Mouse (Mus musculus) lung, embryonic 16.5 days (tissue): ENCODE results near the gene Cd55b. TPM values are rescaled to one million over a fixed set of nuclear protein-coding genes. Genes with fewer than 3 reads are reported as not detected.
"Not testable (repeated sequence)": the region's sequence is repeated elsewhere in the genome, so short reads cannot be mapped to it uniquely, and the experiment has no call there.

Source experiments
- ATAC-seq: fragments of 200-750 bp; cut with Nextera tagmentation; 2 replicates; pipeline ENCODE4 v1.8.0; 2017; ENCODE audit warnings: low read depth, mild to moderate bottlenecking, moderate library complexity
- H3K27ac ChIP-seq: fragments of 300-500 bp; sonication (generic); 2 replicates; pipeline ENCODE4 v1.5.1; 2014; ENCODE audit warnings: mild to moderate bottlenecking, control low read depth, low read length
- H3K27me3 ChIP-seq: fragments of 300-500 bp; sonication (generic); 2 replicates; pipeline ENCODE4 v1.6.1; 2014; ENCODE audit warnings: low read depth, low read length, mixed read lengths; ENCODE audit not compliant: control insufficient read depth, insufficient read depth
- H3K36me3 ChIP-seq: fragments of 300-500 bp; sonication (generic); 2 replicates; pipeline ENCODE4 v1.6.1; 2014; ENCODE audit warnings: low read length; ENCODE audit not compliant: control insufficient read depth, insufficient read depth
- H3K4me1 ChIP-seq: fragments of 300-500 bp; sonication (generic); replicated peaks from 2 replicates; pipeline ENCODE4 v1.6.1; 2014; ENCODE audit warnings: low read length, mixed read lengths; ENCODE audit not compliant: control insufficient read depth, insufficient read depth
- H3K4me2 ChIP-seq: fragments of 300-500 bp; sonication (generic); 2 replicates; pipeline ENCODE4 v1.6.1; 2014; ENCODE audit warnings: low read depth, low read length, control low read depth
- H3K4me3 ChIP-seq: fragments of 300-500 bp; sonication (generic); 2 replicates; pipeline ENCODE4 v1.5.1; 2014; ENCODE audit warnings: mild to moderate bottlenecking, low read length, control low read depth
- H3K9ac ChIP-seq: fragments of 300-500 bp; sonication (generic); 2 replicates; pipeline ENCODE4 v1.6.1; 2014; ENCODE audit warnings: low read length, control low read depth
- H3K9me3 ChIP-seq: fragments of 300-500 bp; sonication (generic); 2 replicates; pipeline ENCODE4 v1.6.1; 2016; ENCODE audit warnings: low read length; ENCODE audit not compliant: control insufficient read depth
- WGBS: fragments of 180-500 bp; shearing (Covaris S2); extraction: QIAGEN DNeasy Blood & Tissue Kit; methylation state at CpG from one replicate; pipeline ENCODE4 v1.1.7; 2014; 5-methylcytosine and 5-hydroxymethylcytosine counted together
- polyA plus RNA-seq: library from polyadenylated mRNA; unstranded; fragments of >200 nt; fragmentation: Nextera tagmentation; extraction: Ambion mirVana; gene quantifications from 2 replicates; pipeline ENCODE4 v1.2.1, GENCODE M21; 2015

Cd55b gene
- polyA plus RNA-seq = 0.97 and 1.8 TPM in 2 replicates

- Histone ChIP-seq H3K27me3 (no peaks in the 10 kb centered on the region), H3K4me2 (peak within 1 kb of the TSS; percentile 4; the same call in 1 of the 2 replicates), H3K9ac (no peak within 1 kb of the TSS), H3K36me3 (no peaks in the 10 kb centered on the region), H3K4me3 (no peak within 1 kb of the TSS), H3K4me1 (0 out of 2 replicates have a peak, but pooled peaks cover 5% of the 10 kb centered on the region), H3K9me3 (no peaks in the 10 kb centered on the region), H3K27ac (no peak within 1 kb of the TSS)
- 41% methylated on average over 18 of the region's 18 CpGs for WGBS
- peak; percentile 52 for ATAC-seq
These were observed at the start of gene Cd55b for GRCm38 (mm10) chr1:130422664-130423111. Cd55b (minus strand) TSS chr1:130423009.

DNA sequence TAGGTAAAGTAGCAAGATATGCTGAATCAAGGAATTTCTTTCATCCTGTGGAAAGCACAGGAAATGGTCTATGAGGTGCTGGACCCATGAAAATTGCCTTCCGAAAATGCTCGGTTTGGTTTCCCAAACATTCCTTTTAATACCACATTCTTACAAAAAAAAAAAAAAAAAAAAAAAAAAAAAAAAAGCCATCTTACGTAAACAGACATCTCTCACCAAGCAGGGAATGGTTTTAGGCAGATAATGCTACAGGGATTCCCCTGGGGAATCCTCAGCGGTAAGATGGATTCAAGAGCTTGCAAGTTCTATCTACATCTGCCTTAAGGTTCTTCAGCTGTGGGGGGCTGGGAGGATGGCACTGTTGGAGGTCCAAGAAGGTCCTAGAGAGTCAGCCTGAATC, 47.3 kb upstream of the Cd55b start:
- Histone ChIP-seq H3K4me2 (no peak overlapping the region), H3K36me3 (no peaks in the 10 kb centered on the region), H3K4me3 (no peak overlapping the region), H3K27ac (no peak overlapping the region), H3K9ac (no peak overlapping the region), H3K27me3 (no peaks in the 10 kb centered on the region), H3K4me1 (peaks cover 3% of the 10 kb centered on the region; the same call in 1 of the 2 replicates), H3K9me3 (no peaks in the 10 kb centered on the region)
- ATAC-seq = no peak
- WGBS = 62% methylated on average over 4 of the region's 4 CpGs

GRCm38 (mm10) chr1:130467453-130467852, 44.6 kb upstream of the Cd55b start:
- H3K4me2 ChIP-seq = no peak overlapping the region
- no peak overlapping the region for H3K9ac ChIP-seq
- peaks cover 3% of the 10 kb centered on the region; the same call in 1 of the 2 replicates for H3K4me1 ChIP-seq
- H3K27ac ChIP-seq = no peak overlapping the region
- H3K9me3 ChIP-seq = no peaks in the 10 kb centered on the region
- no peaks in the 10 kb centered on the region for H3K36me3 ChIP-seq
- 16% methylated on average over 2 of the region's 2 CpGs for WGBS
- H3K4me3 ChIP-seq = no peak overlapping the region
- H3K27me3 ChIP-seq = no peaks in the 10 kb centered on the region
- peak; percentile 81 for ATAC-seq

GRCm38 (mm10) chr1:130464173-130464572, 41.4 kb upstream of the Cd55b start:
- H3K9me3 ChIP-seq = no peaks in the 10 kb centered on the region
- H3K9ac ChIP-seq = no peak overlapping the region
- H3K27me3 ChIP-seq = no peaks in the 10 kb centered on the region
- no peak overlapping the region for H3K4me2 ChIP-seq
- H3K4me1 ChIP-seq = peaks cover 3% of the 10 kb centered on the region; the same call in 1 of the 2 replicates
- no peaks in the 10 kb centered on the region for H3K36me3 ChIP-seq
- no peak overlapping the region for H3K27ac ChIP-seq
- ATAC-seq = no peak
- no peak overlapping the region for H3K4me3 ChIP-seq

- H3K36me3 ChIP-seq = no peaks in the 10 kb centered on the region
- WGBS = under 1% methylated on average over 4 of the region's 4 CpGs
- H3K9ac ChIP-seq = peak overlapping the region; percentile 76
- H3K4me3 ChIP-seq = peak overlapping the region; percentile 75
- peak overlapping the region; percentile 82 for H3K27ac ChIP-seq
- no peaks in the 10 kb centered on the region for H3K9me3 ChIP-seq
- peak; percentile 67 for ATAC-seq
- H3K4me2 ChIP-seq = peak overlapping the region; percentile 86
- H3K27me3 ChIP-seq = no peaks in the 10 kb centered on the region
- H3K4me1 ChIP-seq = peaks cover 3% of the 10 kb centered on the region; the same call in 1 of the 2 replicates
These were observed 40.1 kb upstream of the Cd55b start for GRCm38 (mm10) chr1:130462867-130463266.

- peak within 1 kb of the TSS; percentile 82 for H3K27ac ChIP-seq
- no peaks in the 10 kb centered on the region for H3K27me3 ChIP-seq
- WGBS = under 1% methylated on average over 44 of the region's 45 CpGs
- no peaks in the 10 kb centered on the region for H3K36me3 ChIP-seq
- H3K4me3 ChIP-seq = peak within 1 kb of the TSS; percentile 75
- ATAC-seq = peak; percentile 92
- H3K4me2 ChIP-seq = peak within 1 kb of the TSS; percentile 86
- H3K9me3 ChIP-seq = no peaks in the 10 kb centered on the region
- H3K4me1 ChIP-seq = peaks cover 3% of the 10 kb centered on the region; the same call in 1 of the 2 replicates
- H3K9ac ChIP-seq = peak within 1 kb of the TSS; percentile 76
These were observed 39.5 kb upstream of the Cd55b start, which contains the start of gene Cd55 for GRCm38 (mm10) chr1:130462084-130462861. Cd55 (minus strand) TSS chr1:130462744.

DNA sequence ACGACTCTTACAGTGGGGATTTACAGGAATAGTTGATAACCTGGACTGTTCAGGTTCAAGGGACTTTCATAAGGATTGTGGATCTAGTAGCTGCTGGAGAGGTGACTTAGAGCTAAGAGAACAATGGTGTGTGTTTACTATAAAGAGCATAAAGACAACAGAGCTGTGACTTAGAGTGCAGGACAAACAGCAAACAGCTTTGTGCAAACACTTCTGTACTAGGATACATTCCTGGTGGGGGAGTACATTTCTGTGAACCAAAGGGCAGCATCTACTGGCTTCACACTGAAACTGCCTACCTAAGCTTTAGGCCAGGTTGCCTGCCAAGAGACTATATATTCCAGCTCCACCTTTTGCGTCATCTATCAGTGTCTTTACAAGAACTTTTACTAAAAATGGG, 32.3 kb upstream of the Cd55b start:
- no peak overlapping the region for H3K4me2 ChIP-seq
- H3K9me3 ChIP-seq = no peaks in the 10 kb centered on the region
- H3K4me3 ChIP-seq = no peak overlapping the region
- no peak overlapping the region for H3K9ac ChIP-seq
- H3K27ac ChIP-seq = no peak overlapping the region
- ATAC-seq = peak; percentile 38; the same call in 1 of the 2 replicates
- WGBS = 74% methylated on average over 2 of the region's 2 CpGs
- H3K4me1 ChIP-seq = no peaks in the 10 kb centered on the region
- no peaks in the 10 kb centered on the region for H3K27me3 ChIP-seq
- H3K36me3 ChIP-seq = no peaks in the 10 kb centered on the region

DNA sequence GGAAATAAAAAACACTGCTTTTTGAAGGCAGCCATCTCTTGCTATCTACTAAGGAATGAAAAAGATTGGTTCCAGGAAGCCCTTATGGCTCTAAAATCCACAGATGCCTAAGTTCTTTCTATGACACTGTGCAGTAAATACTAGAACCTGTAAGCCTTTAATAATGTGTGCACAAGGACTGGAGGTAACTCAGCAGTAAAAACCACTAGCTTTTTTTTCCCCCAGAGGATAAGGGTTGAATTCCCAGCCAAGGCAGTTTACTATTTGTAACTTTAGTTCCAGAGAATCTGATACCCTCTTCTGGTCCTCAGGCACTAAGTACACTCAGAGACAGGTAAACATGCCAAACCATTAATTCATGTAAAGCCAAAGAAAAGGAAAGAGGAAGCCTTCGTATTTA, 20.1 kb upstream of the Cd55b start:
- not testable (repeated sequence) for H3K4me1 ChIP-seq, H3K9me3 ChIP-seq, H3K27ac ChIP-seq, H3K9ac ChIP-seq, H3K4me2 ChIP-seq, H3K36me3 ChIP-seq, ATAC-seq, H3K4me3 ChIP-seq, H3K27me3 ChIP-seq
- WGBS = 26% methylated on average over 1 of the region's 1 CpGs

DNA sequence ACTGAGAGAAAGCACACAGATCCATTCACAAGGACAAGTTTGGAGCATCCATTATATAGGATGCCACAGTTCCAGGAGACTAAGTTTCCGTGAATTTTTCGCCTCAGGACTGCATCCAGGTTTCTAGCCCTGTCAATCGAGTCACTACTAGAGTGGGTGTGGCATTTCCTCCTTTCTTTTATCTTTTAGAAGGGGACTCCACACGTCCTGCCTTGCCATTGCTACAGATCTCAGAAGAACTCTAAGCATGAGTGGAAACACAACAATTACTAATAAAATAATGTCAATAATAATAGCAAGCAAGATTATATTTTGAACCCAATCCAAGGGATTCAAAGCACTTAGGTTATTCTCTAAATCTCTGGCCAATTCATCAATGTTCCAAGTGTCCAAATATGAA, 8.1 kb upstream of the Cd55b start:
- ATAC-seq = no peak
- Histone ChIP-seq H3K4me2 (no peak overlapping the region), H3K4me3 (no peak overlapping the region), H3K27me3 (no peaks in the 10 kb centered on the region), H3K27ac (no peak overlapping the region), H3K36me3 (no peaks in the 10 kb centered on the region), H3K9me3 (no peaks in the 10 kb centered on the region), H3K4me1 (no peaks in the 10 kb centered on the region), H3K9ac (no peak overlapping the region)
- 73% methylated on average over 4 of the region's 4 CpGs for WGBS
